Mouse (Mus musculus) midbrain, embryonic 15.5 days (tissue): ENCODE measurements around the gene Cyp1a2. TPM values are rescaled to one million over a fixed set of nuclear protein-coding genes. Genes with fewer than 3 reads are reported as not detected.
A peak's percentile ranks its signal among the peaks of the same experiment; 100 is the strongest.

ENCODE experiments used
- ATAC-seq: fragments of 200-750 bp; cut with Nextera tagmentation; replicated peaks from 2 replicates; pipeline ENCODE4 v1.8.0; 2017; ENCODE audit warnings: moderate TSS enrichment
- H3K27ac ChIP-seq: fragments of 300-500 bp; sonication (generic); 2 replicates; pipeline ENCODE4 v1.5.1; 2015; ENCODE audit warnings: mild to moderate bottlenecking, inconsistent platforms
- H3K27me3 ChIP-seq: fragments of 300-500 bp; sonication (generic); replicated peaks from 2 replicates; pipeline ENCODE4 v1.6.1; 2015; ENCODE audit warnings: inconsistent platforms
- H3K36me3 ChIP-seq: fragments of 300-500 bp; sonication (generic); replicated peaks from 2 replicates; pipeline ENCODE4 v1.6.1; 2015; ENCODE audit warnings: inconsistent platforms
- H3K4me1 ChIP-seq: fragments of 300-500 bp; sonication (generic); 2 replicates; pipeline ENCODE4 v1.6.1; 2015; ENCODE audit warnings: inconsistent platforms
- H3K4me2 ChIP-seq: fragments of 300-500 bp; sonication (generic); 2 replicates; pipeline ENCODE4 v1.6.1; 2015; ENCODE audit warnings: inconsistent platforms, mild to moderate bottlenecking, moderate library complexity
- H3K4me3 ChIP-seq: fragments of 300-500 bp; sonication (generic); 2 replicates; pipeline ENCODE4 v1.5.1; 2015; ENCODE audit warnings: mild to moderate bottlenecking, inconsistent platforms
- H3K9ac ChIP-seq: fragments of 300-500 bp; sonication (generic); 2 replicates; pipeline ENCODE4 v1.6.1; 2015; ENCODE audit warnings: mild to moderate bottlenecking, inconsistent platforms
- H3K9me3 ChIP-seq: fragments of 300-500 bp; sonication (generic); 2 replicates; pipeline ENCODE4 v1.6.1; 2016; ENCODE audit warnings: inconsistent platforms
- WGBS: fragments of 180-500 bp; shearing (Covaris S2); methylation state at CpG from one replicate; pipeline ENCODE4 v1.1.7; 2015; ENCODE audit warnings: mixed read lengths; 5-methylcytosine and 5-hydroxymethylcytosine counted together
- polyA plus RNA-seq: library from polyadenylated mRNA; unstranded; fragments of >200 nt; fragmentation: Nextera tagmentation; extraction: Ambion mirVana; gene quantifications from 2 replicates; pipeline ENCODE4 v1.2.1, GENCODE M21; 2015

Cyp1a2 gene
- polyA plus RNA-seq, 1 experiment from 2014 or later: not detected

- no peak within 1 kb of the TSS for H3K4me3 ChIP-seq
- H3K27me3 ChIP-seq: no peaks in the 10 kb centered on the region; the same call in 1 of the 2 replicates
- H3K9ac ChIP-seq: no peak within 1 kb of the TSS
- 41% methylated on average over 5 of the region's 5 CpGs for WGBS
- no peak for ATAC-seq
- no peaks in the 10 kb centered on the region for H3K36me3 ChIP-seq
- H3K4me2 ChIP-seq: no peak within 1 kb of the TSS
- no peak within 1 kb of the TSS for H3K27ac ChIP-seq
- H3K4me1 ChIP-seq: peaks cover 24% of the 10 kb centered on the region
- H3K9me3 ChIP-seq: no peaks in the 10 kb centered on the region
These were observed 30.2 kb downstream of the Cyp1a2 start, which contains the start of gene Csk for GRCm38 (mm10) chr9:57653283-57653682. Csk (minus strand) TSS chr9:57653631.

- Histone ChIP-seq H3K27me3 (no peaks in the 10 kb centered on the region; the same call in 1 of the 2 replicates), H3K9me3 (no peaks in the 10 kb centered on the region), H3K4me2 (no peak overlapping the region), H3K36me3 (no peaks in the 10 kb centered on the region), H3K4me1 (peaks cover 24% of the 10 kb centered on the region), H3K4me3 (no peak overlapping the region), H3K9ac (no peak overlapping the region), H3K27ac (no peak overlapping the region)
- no peak for ATAC-seq
- 11% methylated on average over 3 of the region's 3 CpGs for WGBS
These were observed 30.6 kb downstream of the Cyp1a2 start for GRCm38 (mm10) chr9:57652855-57653254.

GRCm38 (mm10) chr9:57652351-57652750 lies 31.2 kb downstream of the Cyp1a2 start:
- WGBS: 57% methylated on average over 9 of the region's 9 CpGs
- H3K9ac ChIP-seq: no peak overlapping the region
- no peak for ATAC-seq
- no peak overlapping the region for H3K4me3 ChIP-seq
- peaks cover 24% of the 10 kb centered on the region for H3K4me1 ChIP-seq
- no peak overlapping the region for H3K4me2 ChIP-seq
- H3K27ac ChIP-seq: no peak overlapping the region
- no peaks in the 10 kb centered on the region; the same call in 1 of the 2 replicates for H3K27me3 ChIP-seq
- H3K9me3 ChIP-seq: no peaks in the 10 kb centered on the region
- no peaks in the 10 kb centered on the region for H3K36me3 ChIP-seq

- ATAC-seq: no peak
- no peaks in the 10 kb centered on the region for H3K36me3 ChIP-seq
- 35% methylated on average over 6 of the region's 6 CpGs for WGBS
- no peak overlapping the region for H3K4me2 ChIP-seq
- H3K27ac ChIP-seq: no peak overlapping the region
- no peak overlapping the region for H3K9ac ChIP-seq
- peaks cover 21% of the 10 kb centered on the region for H3K4me1 ChIP-seq
- no peak overlapping the region for H3K4me3 ChIP-seq
- H3K27me3 ChIP-seq: no peaks in the 10 kb centered on the region; the same call in 1 of the 2 replicates
- H3K9me3 ChIP-seq: no peaks in the 10 kb centered on the region
These were observed 32.7 kb downstream of the Cyp1a2 start for GRCm38 (mm10) chr9:57650786-57651311.

GRCm38 (mm10) chr9:57650130-57650785 lies 33.2 kb downstream of the Cyp1a2 start:
- Histone ChIP-seq H3K36me3 (no peaks in the 10 kb centered on the region), H3K4me1 (peaks cover 17% of the 10 kb centered on the region; the same call in 1 of the 2 replicates), H3K9ac (no peak overlapping the region), H3K4me2 (no peak overlapping the region), H3K27me3 (no peaks in the 10 kb centered on the region; the same call in 1 of the 2 replicates), H3K4me3 (no peak overlapping the region), H3K9me3 (no peaks in the 10 kb centered on the region), H3K27ac (no peak overlapping the region)
- no peak for ATAC-seq
- 92% methylated on average over 6 of the region's 6 CpGs for whole genome bisulfite sequencing

- peaks cover 27% of the 10 kb centered on the region for H3K4me1 ChIP-seq
- ATAC-seq: no peak
- no peak overlapping the region for H3K4me3 ChIP-seq
- H3K36me3 ChIP-seq: no peaks in the 10 kb centered on the region
- no peak overlapping the region for H3K9ac ChIP-seq
- no peak overlapping the region for H3K4me2 ChIP-seq
- WGBS: 75% methylated on average over 4 of the region's 4 CpGs
- H3K27me3 ChIP-seq: no peaks in the 10 kb centered on the region
- no peaks in the 10 kb centered on the region for H3K9me3 ChIP-seq
- no peak overlapping the region for H3K27ac ChIP-seq
These were observed 36.0 kb downstream of the Cyp1a2 start for GRCm38 (mm10) chr9:57647286-57648108.

- Histone ChIP-seq H3K36me3 (no peaks in the 10 kb centered on the region), H3K4me2 (no peak overlapping the region), H3K9ac (no peak overlapping the region), H3K27me3 (no peaks in the 10 kb centered on the region), H3K4me3 (no peak overlapping the region), H3K27ac (no peak overlapping the region), H3K9me3 (no peaks in the 10 kb centered on the region), H3K4me1 (peaks cover 35% of the 10 kb centered on the region)
- 75% methylated on average over 12 of the region's 12 CpGs for WGBS
- ATAC-seq: no peak
These were observed 36.9 kb downstream of the Cyp1a2 start for GRCm38 (mm10) chr9:57646551-57647103.

GRCm38 (mm10) chr9:57644944-57645893 lies 38.3 kb downstream of the Cyp1a2 start:
- WGBS: under 1% methylated on average over 83 of the region's 85 CpGs

GRCm38 (mm10) chr9:57644442-57644943 lies 39.0 kb downstream of the Cyp1a2 start:
- no peaks in the 10 kb centered on the region for H3K36me3 ChIP-seq
- peak; percentile 31 for ATAC-seq
- H3K4me2 ChIP-seq: peak overlapping the region; percentile 94
- H3K4me1 ChIP-seq: peaks cover 49% of the 10 kb centered on the region
- H3K9ac ChIP-seq: peak overlapping the region; percentile 99
- no peaks in the 10 kb centered on the region for H3K27me3 ChIP-seq
- no peaks in the 10 kb centered on the region for H3K9me3 ChIP-seq
- H3K4me3 ChIP-seq: peak overlapping the region; percentile 64
- under 1% methylated on average over 15 of the region's 18 CpGs for WGBS
- H3K27ac ChIP-seq: peak overlapping the region; percentile 96

More at GRCm38 (mm10) chr9:57644944-57645893, 38.3 kb downstream of the Cyp1a2 start:
- Histone ChIP-seq H3K9me3 (no peaks in the 10 kb centered on the region), H3K27ac (peak overlapping the region; percentile 96), H3K27me3 (no peaks in the 10 kb centered on the region), H3K36me3 (no peaks in the 10 kb centered on the region), H3K4me1 (peaks cover 42% of the 10 kb centered on the region), H3K4me3 (peak overlapping the region; percentile 64), H3K4me2 (peak overlapping the region; percentile 94), H3K9ac (peak overlapping the region; percentile 99)
- ATAC-seq: peak; percentile 85

- ATAC-seq: no peak
- Histone ChIP-seq H3K9me3 (no peaks in the 10 kb centered on the region), H3K4me3 (peak overlapping the region; percentile 64), H3K27ac (no peak overlapping the region), H3K36me3 (no peaks in the 10 kb centered on the region), H3K4me1 (peaks cover 56% of the 10 kb centered on the region), H3K9ac (peak overlapping the region; percentile 99), H3K27me3 (no peaks in the 10 kb centered on the region), H3K4me2 (peak overlapping the region; percentile 94)
- 65% methylated on average over 7 of the region's 7 CpGs for WGBS
These were observed 39.7 kb downstream of the Cyp1a2 start for GRCm38 (mm10) chr9:57643856-57644180.

GRCm38 (mm10) chr9:57643169-57643855 lies 40.2 kb downstream of the Cyp1a2 start:
- Histone ChIP-seq H3K4me2 (peak overlapping the region; percentile 94), H3K36me3 (no peaks in the 10 kb centered on the region), H3K4me3 (peak overlapping the region; percentile 64), H3K4me1 (peaks cover 61% of the 10 kb centered on the region), H3K9me3 (no peaks in the 10 kb centered on the region), H3K27ac (no peak overlapping the region), H3K9ac (peak overlapping the region; percentile 99), H3K27me3 (no peaks in the 10 kb centered on the region)
- no peak for ATAC-seq
- WGBS: 74% methylated on average over 9 of the region's 9 CpGs
